Mouse (Mus musculus): ENCODE results near the gene Map1b.

DNA sequence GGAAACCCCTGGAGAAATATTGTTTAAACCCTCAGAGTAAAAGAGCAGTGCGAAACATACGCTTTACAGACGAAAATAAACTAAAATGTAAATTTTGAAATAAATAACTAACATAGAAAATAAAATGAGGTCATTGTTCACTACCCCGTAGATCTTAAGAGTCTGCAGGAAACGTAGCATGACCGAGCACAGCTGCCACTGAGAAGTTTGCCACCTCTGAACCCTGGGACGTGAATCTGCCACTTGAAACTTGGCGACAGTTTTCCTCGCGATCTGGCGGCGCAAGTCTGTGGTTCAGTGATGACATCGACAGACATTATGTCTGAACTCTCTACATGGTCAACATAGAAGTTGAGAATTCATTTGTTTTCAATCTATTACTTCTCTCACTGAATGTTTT lies 92.8 kb downstream of the Map1b start:
- no peak for TF ChIP-seq GATA1 (IDR thresholded peaks at IDR 0.05; ENCODE audit: borderline replicate concordance, low read length)
- no peak for TF ChIP-seq FLI1 (IDR thresholded peaks at IDR 0.05; ENCODE audit: low read length)
